Mouse (Mus musculus) thymus, postnatal 25 days (tissue): ENCODE results near the gene Vmn1r41.

ENCODE experiments used
- DNase-seq: peaks from one replicate; pipeline ENCODE4 v3.0.0; 2022

Gene Vmn1r41

GRCm38 (mm10) chr6:89740466-89740865 is at the start of gene Vmn1r41:
Gene Vmn1r41, plus strand, starts transcription at chr6:89740766.
- no peak for DNase-seq

DNA sequence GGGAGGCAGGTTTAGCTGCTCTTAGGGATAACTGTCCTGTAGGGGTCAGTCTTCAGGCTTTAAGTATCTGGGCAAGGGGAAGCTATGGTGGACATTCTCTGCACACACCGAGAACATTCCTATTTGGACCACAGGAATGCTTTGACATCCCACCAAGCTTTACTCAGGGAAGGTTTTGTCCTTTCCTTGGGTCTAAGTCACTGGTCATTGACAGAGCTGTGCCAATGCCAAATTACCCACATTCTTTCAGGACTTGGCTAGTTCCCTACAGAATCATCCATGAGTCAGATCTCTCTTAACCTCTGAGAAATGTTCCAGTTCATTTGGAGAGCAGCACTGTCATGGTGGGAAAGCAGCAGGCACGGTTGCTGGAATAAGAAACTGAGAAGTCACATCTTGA is 33.9 kb upstream of the Vmn1r41 start:
- DNase-seq: no peak

DNA sequence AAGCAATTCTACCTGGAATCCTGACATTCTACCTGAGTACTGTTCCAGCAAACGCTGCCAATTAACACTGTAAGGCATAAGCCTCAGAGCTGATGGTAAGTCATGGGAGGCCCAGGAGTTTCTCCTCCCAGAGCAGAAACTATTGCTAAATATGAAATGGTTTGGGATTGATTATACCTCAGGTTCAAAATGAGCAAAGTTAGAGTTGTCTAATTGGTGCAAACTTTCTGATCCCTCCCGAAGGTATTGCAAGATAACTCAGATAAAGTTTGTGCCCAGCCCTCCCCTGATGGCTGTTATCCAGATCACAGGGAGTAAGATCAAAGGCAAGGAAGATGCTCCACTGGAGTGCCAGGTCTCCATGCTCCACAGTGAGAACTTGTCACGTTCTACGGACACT is 33.3 kb upstream of the Vmn1r41 start, which contains the start of gene Vmn1r40:
Gene Vmn1r40 (plus strand): TSS at position 301 of the 400 bp plus-strand sequence.
- DNase-seq: no peak

DNA sequence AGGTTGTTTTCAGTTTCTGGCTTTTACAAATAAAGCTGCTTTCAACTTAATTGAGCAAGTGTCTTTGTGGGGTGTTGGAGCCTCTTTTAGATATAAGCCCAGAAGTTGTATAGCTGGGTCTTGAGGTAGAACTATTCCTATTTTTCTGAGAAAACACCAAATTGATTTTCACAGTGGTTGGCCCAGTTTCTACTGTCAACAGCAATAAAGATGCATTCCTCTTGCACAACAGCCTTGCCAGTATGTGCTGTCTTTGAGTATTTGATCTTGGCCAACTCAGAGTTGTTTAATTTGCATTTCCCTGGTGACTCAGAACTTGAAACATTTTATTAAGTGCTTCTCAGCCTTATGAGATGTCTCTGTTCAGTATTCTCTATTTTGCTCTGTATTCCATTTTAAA is 22.5 kb upstream of the Vmn1r41 start:
- no peak for DNase-seq

DNA sequence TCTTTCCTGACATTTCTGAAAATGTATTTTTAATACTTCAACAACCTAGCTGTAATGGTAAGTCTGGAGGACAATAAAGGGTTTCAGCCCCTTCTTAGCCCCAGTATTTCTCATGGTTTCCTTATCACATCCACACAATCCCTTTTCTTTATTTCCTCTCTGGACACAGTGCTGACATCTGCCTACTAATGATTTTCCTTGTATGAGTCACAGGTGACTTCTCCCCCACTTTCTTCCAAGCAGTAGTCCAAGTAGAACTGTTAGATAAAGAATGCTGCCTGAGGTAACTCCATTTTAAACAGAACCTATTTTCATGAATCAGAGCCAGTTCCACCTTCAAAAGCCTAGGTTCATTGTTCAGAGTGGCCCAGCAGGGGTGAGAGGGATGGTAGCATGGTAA is 2.2 kb downstream of the Vmn1r41 start:
- DNase-seq: no peak

DNA sequence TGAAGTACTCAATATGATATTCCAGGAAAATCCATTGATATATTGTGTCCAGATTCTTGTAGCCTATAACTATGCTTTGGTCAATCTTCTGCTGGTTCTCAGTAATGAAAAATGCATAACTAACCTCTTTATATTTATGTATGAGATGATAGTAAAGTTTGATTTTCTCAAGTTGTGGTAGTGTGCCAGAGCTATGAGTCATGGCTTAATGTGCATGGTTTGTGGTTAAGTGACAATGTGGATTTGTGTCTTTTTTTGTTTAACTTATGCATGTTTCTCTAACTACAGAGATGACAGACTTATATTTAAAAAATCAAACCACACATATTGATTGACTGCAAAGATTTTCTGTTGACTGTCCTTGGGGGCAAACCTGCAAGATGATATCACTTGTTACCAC is 49.7 kb downstream of the Vmn1r41 start:
- no peak for DNase-seq
